Mouse (Mus musculus): Measurements from ENCODE around the gene Rnf167. TPM values are rescaled to one million over a fixed set of nuclear protein-coding genes. Genes with fewer than 3 reads are reported as not detected.

Rnf167 gene
- 86.4 and 92.9 TPM in 2 replicates for polyA plus RNA-seq (2014; fragmentation: Nextera tagmentation; extraction: Ambion mirVana)

- H3K4me1 ChIP-seq (ENCODE audit: control insufficient read depth, insufficient read depth, low read length): peaks cover 19% of the 10 kb centered on the region
- H3K36me3 ChIP-seq (ENCODE audit: control insufficient read depth, insufficient read depth, low read length): peaks cover 19% of the 10 kb centered on the region
- H3K27me3 ChIP-seq (ENCODE audit: control insufficient read depth, insufficient read depth, low read length): no peaks in the 10 kb centered on the region
- peak; percentile 98 for DNase-seq (ENCODE audit: low spot score)
- H3K9me3 ChIP-seq (ENCODE audit: control insufficient read depth, low read length): no peaks in the 10 kb centered on the region
- H3K27ac ChIP-seq (ENCODE audit: low read depth, low read length): peak within 1 kb of the TSS; percentile 85
- peak within 1 kb of the TSS; percentile 78 for H3K4me3 ChIP-seq (ENCODE audit: low read depth, low read length)
- peak; percentile 85 for ATAC-seq (ENCODE audit: insufficient read depth, low FRiP score, low TSS enrichment)
- peak within 1 kb of the TSS; percentile 96 for H3K4me2 ChIP-seq (ENCODE audit: low read depth)
- peak within 1 kb of the TSS; percentile 81 for H3K9ac ChIP-seq (ENCODE audit: low read length)
- under 1% methylated on average over 63 of the region's 63 CpGs for WGBS
Measured at GRCm38 (mm10) chr11:70646691-70647650, at the start of gene Rnf167, which contains the start of gene Slc25a11. Rnf167 (plus strand) TSS chr11:70647235. Slc25a11 (minus strand) TSS chr11:70647479.

GRCm38 (mm10) chr11:70597301-70597700, 49.7 kb upstream of the Rnf167 start:
- DNase-seq (ENCODE audit: low spot score) (no peak), ATAC-seq (ENCODE audit: insufficient read depth, low FRiP score, low TSS enrichment) (no peak)
- H3K9me3 ChIP-seq (ENCODE audit: control insufficient read depth, low read length): no peaks in the 10 kb centered on the region
- no peaks in the 10 kb centered on the region for H3K4me1 ChIP-seq (ENCODE audit: control insufficient read depth, insufficient read depth, low read length)
- no peak overlapping the region for H3K9ac ChIP-seq (ENCODE audit: low read length)
- no peak overlapping the region for H3K27ac ChIP-seq (ENCODE audit: low read depth, low read length)
- no peak overlapping the region for H3K4me3 ChIP-seq (ENCODE audit: low read depth, low read length)
- H3K4me2 ChIP-seq (ENCODE audit: low read depth): no peak overlapping the region
- no peaks in the 10 kb centered on the region; the same call in none of the 2 replicates for H3K36me3 ChIP-seq (ENCODE audit: control insufficient read depth, insufficient read depth, low read length)
- H3K27me3 ChIP-seq (ENCODE audit: control insufficient read depth, insufficient read depth, low read length): no peaks in the 10 kb centered on the region
- 82% methylated on average over 6 of the region's 6 CpGs for WGBS

GRCm38 (mm10) chr11:70598451-70598953, 48.5 kb upstream of the Rnf167 start:
- ATAC-seq (ENCODE audit: insufficient read depth, low FRiP score, low TSS enrichment) (no peak), DNase-seq (ENCODE audit: low spot score) (no peak)
- Histone ChIP-seq H3K27me3 (ENCODE audit: control insufficient read depth, insufficient read depth, low read length) (no peaks in the 10 kb centered on the region), H3K4me2 (ENCODE audit: low read depth) (no peak overlapping the region), H3K4me3 (ENCODE audit: low read depth, low read length) (no peak overlapping the region), H3K4me1 (ENCODE audit: control insufficient read depth, insufficient read depth, low read length) (no peaks in the 10 kb centered on the region), H3K27ac (ENCODE audit: low read depth, low read length) (no peak overlapping the region), H3K9me3 (ENCODE audit: control insufficient read depth, low read length) (no peaks in the 10 kb centered on the region), H3K36me3 (ENCODE audit: control insufficient read depth, insufficient read depth, low read length) (peaks cover 1% of the 10 kb centered on the region), H3K9ac (ENCODE audit: low read length) (no peak overlapping the region)
- WGBS: 90% methylated on average over 9 of the region's 9 CpGs

GRCm38 (mm10) chr11:70605024-70605566, 41.9 kb upstream of the Rnf167 start:
- peaks cover 18% of the 10 kb centered on the region for H3K36me3 ChIP-seq (ENCODE audit: control insufficient read depth, insufficient read depth, low read length)

GRCm38 (mm10) chr11:70606717-70607116, 40.3 kb upstream of the Rnf167 start:
- Histone ChIP-seq H3K36me3 (ENCODE audit: control insufficient read depth, insufficient read depth, low read length) (peaks cover 21% of the 10 kb centered on the region), H3K9me3 (ENCODE audit: control insufficient read depth, low read length) (no peaks in the 10 kb centered on the region), H3K4me2 (ENCODE audit: low read depth) (no peak overlapping the region), H3K27me3 (ENCODE audit: control insufficient read depth, insufficient read depth, low read length) (no peaks in the 10 kb centered on the region), H3K4me1 (ENCODE audit: control insufficient read depth, insufficient read depth, low read length) (no peaks in the 10 kb centered on the region), H3K9ac (ENCODE audit: low read length) (no peak overlapping the region), H3K27ac (ENCODE audit: low read depth, low read length) (no peak overlapping the region), H3K4me3 (ENCODE audit: low read depth, low read length) (no peak overlapping the region)
- DNase-seq (ENCODE audit: low spot score) (no peak), ATAC-seq (ENCODE audit: insufficient read depth, low FRiP score, low TSS enrichment) (no peak)
- WGBS: 70% methylated on average over 12 of the region's 12 CpGs

More at GRCm38 (mm10) chr11:70605024-70605566, 41.9 kb upstream of the Rnf167 start:
- no peak overlapping the region for H3K4me2 ChIP-seq (ENCODE audit: low read depth)
- no peaks in the 10 kb centered on the region for H3K4me1 ChIP-seq (ENCODE audit: control insufficient read depth, insufficient read depth, low read length)
- 64% methylated on average over 14 of the region's 14 CpGs for WGBS
- H3K27me3 ChIP-seq (ENCODE audit: control insufficient read depth, insufficient read depth, low read length): no peaks in the 10 kb centered on the region
- H3K4me3 ChIP-seq (ENCODE audit: low read depth, low read length): no peak overlapping the region
- H3K27ac ChIP-seq (ENCODE audit: low read depth, low read length): no peak overlapping the region
- peak; percentile 76 for DNase-seq (ENCODE audit: low spot score)
- no peak for ATAC-seq (ENCODE audit: insufficient read depth, low FRiP score, low TSS enrichment)
- H3K9me3 ChIP-seq (ENCODE audit: control insufficient read depth, low read length): no peaks in the 10 kb centered on the region
- H3K9ac ChIP-seq (ENCODE audit: low read length): no peak overlapping the region

- 89% methylated on average over 9 of the region's 9 CpGs for WGBS
- H3K9me3 ChIP-seq (ENCODE audit: control insufficient read depth, low read length): no peaks in the 10 kb centered on the region
- DNase-seq (ENCODE audit: low spot score) (no peak), ATAC-seq (ENCODE audit: insufficient read depth, low FRiP score, low TSS enrichment) (no peak)
- no peaks in the 10 kb centered on the region for H3K27me3 ChIP-seq (ENCODE audit: control insufficient read depth, insufficient read depth, low read length)
- H3K4me3 ChIP-seq (ENCODE audit: low read depth, low read length): no peak overlapping the region
- H3K4me1 ChIP-seq (ENCODE audit: control insufficient read depth, insufficient read depth, low read length): no peaks in the 10 kb centered on the region
- H3K27ac ChIP-seq (ENCODE audit: low read depth, low read length): no peak overlapping the region
- H3K4me2 ChIP-seq (ENCODE audit: low read depth): no peak overlapping the region
- no peak overlapping the region for H3K9ac ChIP-seq (ENCODE audit: low read length)
- H3K36me3 ChIP-seq (ENCODE audit: control insufficient read depth, insufficient read depth, low read length): peaks cover 23% of the 10 kb centered on the region
Measured at GRCm38 (mm10) chr11:70607611-70608010, 39.4 kb upstream of the Rnf167 start.

- H3K36me3 ChIP-seq (ENCODE audit: control insufficient read depth, insufficient read depth, low read length): peaks cover 22% of the 10 kb centered on the region
- DNase-seq (ENCODE audit: low spot score): no peak
Measured at GRCm38 (mm10) chr11:70608381-70609066, 38.5 kb upstream of the Rnf167 start.

GRCm38 (mm10) chr11:70610752-70611151, 36.3 kb upstream of the Rnf167 start:
- H3K9me3 ChIP-seq (ENCODE audit: control insufficient read depth, low read length): no peaks in the 10 kb centered on the region
- H3K4me1 ChIP-seq (ENCODE audit: control insufficient read depth, insufficient read depth, low read length): peaks cover 4% of the 10 kb centered on the region; the same call in 1 of the 2 replicates
- H3K27ac ChIP-seq (ENCODE audit: low read depth, low read length): no peak overlapping the region
- H3K36me3 ChIP-seq (ENCODE audit: control insufficient read depth, insufficient read depth, low read length): peaks cover 20% of the 10 kb centered on the region
- H3K27me3 ChIP-seq (ENCODE audit: control insufficient read depth, insufficient read depth, low read length): no peaks in the 10 kb centered on the region
- ATAC-seq (ENCODE audit: insufficient read depth, low FRiP score, low TSS enrichment) (no peak), DNase-seq (ENCODE audit: low spot score) (no peak)
- WGBS: 88% methylated on average over 4 of the region's 4 CpGs
- no peak overlapping the region for H3K4me3 ChIP-seq (ENCODE audit: low read depth, low read length)
- H3K9ac ChIP-seq (ENCODE audit: low read length): no peak overlapping the region
- H3K4me2 ChIP-seq (ENCODE audit: low read depth): no peak overlapping the region

More at GRCm38 (mm10) chr11:70608381-70609066, 38.5 kb upstream of the Rnf167 start:
- Histone ChIP-seq H3K4me2 (ENCODE audit: low read depth) (no peak overlapping the region), H3K9ac (ENCODE audit: low read length) (no peak overlapping the region), H3K4me1 (ENCODE audit: control insufficient read depth, insufficient read depth, low read length) (no peaks in the 10 kb centered on the region), H3K27ac (ENCODE audit: low read depth, low read length) (no peak overlapping the region), H3K4me3 (ENCODE audit: low read depth, low read length) (no peak overlapping the region), H3K9me3 (ENCODE audit: control insufficient read depth, low read length) (no peaks in the 10 kb centered on the region), H3K27me3 (ENCODE audit: control insufficient read depth, insufficient read depth, low read length) (no peaks in the 10 kb centered on the region)
- no peak for ATAC-seq (ENCODE audit: insufficient read depth, low FRiP score, low TSS enrichment)
- WGBS: 90% methylated on average over 26 of the region's 26 CpGs

All from neural tube, embryonic 11.5 days (tissue).